Mouse (Mus musculus): ENCODE data around the gene Ccdc151. TPM values are rescaled to one million over a fixed set of nuclear protein-coding genes. Genes with fewer than 3 reads are reported as not detected.

Ccdc151 gene
- polyA plus RNA-seq, 1 experiment from 2014 or later = 5.7 TPM

DNA sequence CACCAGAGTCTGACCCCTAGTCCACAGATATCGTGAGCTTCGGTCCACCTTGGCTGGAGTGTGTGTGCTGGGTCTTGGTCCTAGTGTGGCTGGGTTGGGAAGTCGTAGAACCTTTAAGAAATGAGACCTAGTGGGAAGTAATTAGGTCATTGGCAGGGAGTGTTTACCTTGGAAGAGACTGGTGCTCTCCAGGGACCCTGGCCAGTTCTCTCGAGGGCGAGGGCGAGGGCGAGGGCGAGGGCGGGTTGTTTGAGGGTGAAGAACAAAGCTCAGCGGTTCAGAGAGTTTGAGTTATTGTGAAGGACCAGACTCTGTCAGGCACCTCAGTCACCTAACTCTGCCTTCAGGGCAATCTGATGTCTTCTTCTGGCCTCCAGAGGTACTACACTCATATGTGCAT, 35.4 kb upstream of the Ccdc151 start:
- H3K9ac ChIP-seq (ENCODE audit: low read depth, low read length) = no peak overlapping the region
- 85% methylated on average over 10 of the region's 10 CpGs for WGBS
- no peak overlapping the region for H3K4me3 ChIP-seq (ENCODE audit: low read depth, low read length)
- DNase-seq (ENCODE audit: low spot score) (no peak), ATAC-seq (ENCODE audit: low FRiP score) (no peak)
- peaks cover 5% of the 10 kb centered on the region; the same call in 1 of the 2 replicates for H3K36me3 ChIP-seq (ENCODE audit: control insufficient read depth, insufficient read depth, low read length)
- H3K9me3 ChIP-seq (ENCODE audit: control insufficient read depth, low read length) = no peaks in the 10 kb centered on the region
- peaks cover 9% of the 10 kb centered on the region for H3K4me1 ChIP-seq (replicated peaks; ENCODE audit: control insufficient read depth, insufficient read depth, low read length)
- H3K4me2 ChIP-seq (replicated peaks; ENCODE audit: low read depth, low read length) = no peak overlapping the region
- no peaks in the 10 kb centered on the region for H3K27me3 ChIP-seq (ENCODE audit: control insufficient read depth, insufficient read depth, low read length)
- no peak overlapping the region for H3K27ac ChIP-seq (ENCODE audit: low read depth, low read length)

DNA sequence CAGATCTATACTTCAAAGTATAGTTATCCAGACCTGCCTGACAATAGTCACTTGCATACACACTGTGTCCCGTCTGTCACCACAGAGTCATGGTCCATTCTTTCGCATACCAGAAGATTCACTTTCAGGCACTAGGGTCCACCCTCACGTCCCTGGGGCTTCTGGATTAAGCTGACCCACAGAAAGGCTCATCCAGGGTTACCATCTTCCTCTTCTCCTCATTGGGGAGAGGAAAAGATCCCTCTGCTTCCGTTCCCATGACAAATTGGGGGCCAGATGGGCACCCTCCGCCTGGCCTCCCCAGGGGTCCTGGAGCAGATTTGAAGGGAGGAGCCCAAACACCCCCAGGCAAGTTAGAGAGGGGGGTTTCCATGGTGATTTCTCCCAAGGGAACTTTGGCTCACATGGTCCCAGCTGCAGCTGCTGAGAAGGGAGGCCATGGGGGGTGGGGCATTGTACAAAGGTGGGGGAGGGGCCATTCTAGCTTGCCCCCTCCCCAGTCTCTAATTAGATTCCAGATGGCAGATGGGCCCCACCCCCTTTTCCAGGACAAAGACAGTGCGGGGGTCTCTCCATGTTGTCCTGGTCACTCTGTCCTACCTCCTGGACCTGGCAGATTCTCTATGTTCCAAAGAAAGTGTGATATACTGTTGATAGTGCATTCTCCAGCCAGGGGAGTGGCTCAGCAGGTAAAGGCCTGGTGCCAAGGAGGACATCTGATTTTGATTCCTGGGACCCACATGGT, 33.0 kb upstream of the Ccdc151 start:
- Histone ChIP-seq H3K27ac (ENCODE audit: low read depth, low read length) (peak overlapping the region; percentile 86), H3K4me2 (replicated peaks; ENCODE audit: low read depth, low read length) (no peak overlapping the region), H3K27me3 (ENCODE audit: control insufficient read depth, insufficient read depth, low read length) (no peaks in the 10 kb centered on the region), H3K4me1 (replicated peaks; ENCODE audit: control insufficient read depth, insufficient read depth, low read length) (peaks cover 9% of the 10 kb centered on the region), H3K36me3 (ENCODE audit: control insufficient read depth, insufficient read depth, low read length) (peaks cover 10% of the 10 kb centered on the region; the same call in 1 of the 2 replicates), H3K4me3 (ENCODE audit: low read depth, low read length) (no peak overlapping the region), H3K9ac (ENCODE audit: low read depth, low read length) (no peak overlapping the region), H3K9me3 (ENCODE audit: control insufficient read depth, low read length) (no peaks in the 10 kb centered on the region)
- DNase-seq (ENCODE audit: low spot score) (peak; percentile 78), ATAC-seq (ENCODE audit: low FRiP score) (peak; percentile 92)
- whole genome bisulfite sequencing = 26% methylated on average over 6 of the region's 6 CpGs

DNA sequence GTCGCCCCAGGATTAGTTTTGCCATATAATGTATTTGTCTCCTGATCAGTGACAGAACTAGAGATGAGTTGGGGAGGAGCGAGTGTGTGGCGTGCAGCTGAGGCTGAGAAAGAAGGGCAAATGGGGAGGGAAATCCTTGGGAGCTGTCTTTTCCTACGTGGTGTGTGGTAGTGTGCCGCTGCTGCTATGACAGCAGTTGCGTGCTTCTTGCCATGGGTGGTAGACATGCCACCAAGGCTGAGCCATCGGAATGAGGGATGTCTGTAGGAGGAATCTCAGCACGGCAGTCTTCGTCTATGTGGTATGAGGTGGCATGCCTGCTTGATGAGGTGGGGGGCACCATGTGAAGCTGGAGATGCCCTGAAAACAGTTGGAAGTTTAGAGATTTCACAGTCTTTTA, 28.0 kb upstream of the Ccdc151 start:
- H3K36me3 ChIP-seq (ENCODE audit: control insufficient read depth, insufficient read depth, low read length) = peaks cover 17% of the 10 kb centered on the region; the same call in 1 of the 2 replicates
- no peak overlapping the region for H3K27ac ChIP-seq (ENCODE audit: low read depth, low read length)
- 97% methylated on average over 9 of the region's 9 CpGs for WGBS
- H3K4me2 ChIP-seq (replicated peaks; ENCODE audit: low read depth, low read length) = no peak overlapping the region
- DNase-seq (ENCODE audit: low spot score) (no peak), ATAC-seq (ENCODE audit: low FRiP score) (no peak)
- no peaks in the 10 kb centered on the region for H3K9me3 ChIP-seq (ENCODE audit: control insufficient read depth, low read length)
- H3K27me3 ChIP-seq (ENCODE audit: control insufficient read depth, insufficient read depth, low read length) = no peaks in the 10 kb centered on the region
- H3K4me1 ChIP-seq (replicated peaks; ENCODE audit: control insufficient read depth, insufficient read depth, low read length) = peaks cover 8% of the 10 kb centered on the region; the same call in 1 of the 2 replicates
- no peak overlapping the region for H3K4me3 ChIP-seq (ENCODE audit: low read depth, low read length)
- H3K9ac ChIP-seq (ENCODE audit: low read depth, low read length) = no peak overlapping the region

- WGBS = 20% methylated on average over 7 of the region's 7 CpGs
- peaks cover 12% of the 10 kb centered on the region; the same call in 1 of the 2 replicates for H3K36me3 ChIP-seq (ENCODE audit: control insufficient read depth, insufficient read depth, low read length)
- H3K9ac ChIP-seq (ENCODE audit: low read depth, low read length) = no peak overlapping the region
- no peaks in the 10 kb centered on the region for H3K9me3 ChIP-seq (ENCODE audit: control insufficient read depth, low read length)
- H3K27ac ChIP-seq (ENCODE audit: low read depth, low read length) = peak overlapping the region; percentile 63; the same call in 1 of the 2 replicates
- peaks cover 8% of the 10 kb centered on the region; the same call in 1 of the 2 replicates for H3K4me1 ChIP-seq (replicated peaks; ENCODE audit: control insufficient read depth, insufficient read depth, low read length)
- ATAC-seq (ENCODE audit: low FRiP score) (peak; percentile 74), DNase-seq (ENCODE audit: low spot score) (peak; percentile 78)
- H3K4me2 ChIP-seq (replicated peaks; ENCODE audit: low read depth, low read length) = no peak overlapping the region
- H3K27me3 ChIP-seq (ENCODE audit: control insufficient read depth, insufficient read depth, low read length) = no peaks in the 10 kb centered on the region
- H3K4me3 ChIP-seq (ENCODE audit: low read depth, low read length) = no peak overlapping the region
Measured at GRCm38 (mm10) chr9:22028467-22028866, 26.0 kb upstream of the Ccdc151 start.

GRCm38 (mm10) chr9:22024592-22024991, 22.2 kb upstream of the Ccdc151 start:
- ATAC-seq (ENCODE audit: low FRiP score) (0 out of 2 replicates have a peak, but pooled peaks have one; percentile 11), DNase-seq (ENCODE audit: low spot score) (no peak)
- Histone ChIP-seq H3K9ac (ENCODE audit: low read depth, low read length) (no peak overlapping the region), H3K4me2 (replicated peaks; ENCODE audit: low read depth, low read length) (no peak overlapping the region), H3K27ac (ENCODE audit: low read depth, low read length) (no peak overlapping the region), H3K4me3 (ENCODE audit: low read depth, low read length) (no peak overlapping the region), H3K36me3 (ENCODE audit: control insufficient read depth, insufficient read depth, low read length) (peaks cover 10% of the 10 kb centered on the region; the same call in 1 of the 2 replicates), H3K27me3 (ENCODE audit: control insufficient read depth, insufficient read depth, low read length) (no peaks in the 10 kb centered on the region), H3K4me1 (replicated peaks; ENCODE audit: control insufficient read depth, insufficient read depth, low read length) (peaks cover 7% of the 10 kb centered on the region; the same call in 1 of the 2 replicates), H3K9me3 (ENCODE audit: control insufficient read depth, low read length) (no peaks in the 10 kb centered on the region)
- whole genome bisulfite sequencing = 35% methylated on average over 8 of the region's 8 CpGs

GRCm38 (mm10) chr9:22017208-22017825, 14.9 kb upstream of the Ccdc151 start:
- DNase-seq (ENCODE audit: low spot score) (no peak), ATAC-seq (ENCODE audit: low FRiP score) (no peak)
- Histone ChIP-seq H3K9me3 (ENCODE audit: control insufficient read depth, low read length) (no peaks in the 10 kb centered on the region), H3K9ac (ENCODE audit: low read depth, low read length) (no peak overlapping the region), H3K4me2 (replicated peaks; ENCODE audit: low read depth, low read length) (no peak overlapping the region), H3K27ac (ENCODE audit: low read depth, low read length) (no peak overlapping the region), H3K4me3 (ENCODE audit: low read depth, low read length) (no peak overlapping the region), H3K27me3 (ENCODE audit: control insufficient read depth, insufficient read depth, low read length) (no peaks in the 10 kb centered on the region), H3K4me1 (replicated peaks; ENCODE audit: control insufficient read depth, insufficient read depth, low read length) (0 out of 2 replicates have a peak, but pooled peaks cover 2% of the 10 kb centered on the region), H3K36me3 (ENCODE audit: control insufficient read depth, insufficient read depth, low read length) (peaks cover 13% of the 10 kb centered on the region; the same call in 1 of the 2 replicates)
- WGBS = 82% methylated on average over 7 of the region's 7 CpGs

DNA sequence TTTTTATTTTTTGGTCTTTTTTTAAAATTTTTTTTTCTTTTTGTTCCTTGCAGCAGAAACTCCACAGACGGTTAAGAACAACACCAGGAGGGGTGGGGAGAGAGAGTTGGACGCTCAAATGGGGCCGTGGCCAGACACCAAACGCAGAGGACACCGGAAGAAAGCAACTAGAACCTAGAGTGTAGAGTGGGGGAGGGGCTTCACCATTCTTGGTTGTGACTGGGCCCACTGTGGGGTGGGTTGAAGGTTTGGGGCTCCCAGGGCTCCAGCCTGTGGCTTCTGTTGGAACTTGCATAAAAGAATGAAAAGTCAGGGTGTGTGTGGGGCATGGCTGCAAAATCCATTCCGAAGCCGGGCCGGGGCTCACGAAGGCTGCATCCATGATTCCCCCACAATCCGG, 13.8 kb upstream of the Ccdc151 start:
- Histone ChIP-seq H3K27me3 (ENCODE audit: control insufficient read depth, insufficient read depth, low read length) (no peaks in the 10 kb centered on the region), H3K4me1 (replicated peaks; ENCODE audit: control insufficient read depth, insufficient read depth, low read length) (0 out of 2 replicates have a peak, but pooled peaks cover 2% of the 10 kb centered on the region), H3K36me3 (ENCODE audit: control insufficient read depth, insufficient read depth, low read length) (peaks cover 13% of the 10 kb centered on the region; the same call in 1 of the 2 replicates), H3K4me3 (ENCODE audit: low read depth, low read length) (no peak overlapping the region), H3K9me3 (ENCODE audit: control insufficient read depth, low read length) (no peaks in the 10 kb centered on the region), H3K9ac (ENCODE audit: low read depth, low read length) (no peak overlapping the region), H3K27ac (ENCODE audit: low read depth, low read length) (no peak overlapping the region), H3K4me2 (replicated peaks; ENCODE audit: low read depth, low read length) (no peak overlapping the region)
- 72% methylated on average over 10 of the region's 10 CpGs for WGBS
- no peak for ATAC-seq (ENCODE audit: low FRiP score)
- DNase-seq (ENCODE audit: low spot score) = no peak

DNA sequence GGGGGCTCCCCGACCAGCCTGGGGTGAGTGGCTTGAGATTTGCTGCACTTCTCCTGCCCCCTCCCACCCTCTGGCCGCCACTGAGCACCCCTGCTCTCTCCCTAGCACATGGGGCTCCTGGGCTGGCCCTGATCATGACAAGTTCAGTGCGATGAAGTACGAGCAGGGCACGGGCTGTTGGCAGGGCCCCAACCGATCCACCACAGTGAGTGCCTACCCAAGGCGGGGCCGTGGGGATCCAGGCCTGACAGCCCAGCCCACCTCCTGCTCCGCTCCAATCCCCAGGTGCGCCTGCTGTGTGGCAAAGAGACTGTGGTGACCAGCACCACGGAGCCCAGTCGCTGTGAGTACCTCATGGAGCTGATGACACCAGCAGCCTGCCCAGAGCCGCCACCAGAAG, 10.3 kb upstream of the Ccdc151 start:
- 89% methylated on average over 13 of the region's 13 CpGs for whole genome bisulfite sequencing
- no peak for DNase-seq (ENCODE audit: low spot score)
- H3K9ac ChIP-seq (ENCODE audit: low read depth, low read length) = no peak overlapping the region
- H3K4me3 ChIP-seq (ENCODE audit: low read depth, low read length) = no peak overlapping the region
- ATAC-seq (ENCODE audit: low FRiP score) = peak; percentile 22; the same call in 1 of the 2 replicates
- H3K36me3 ChIP-seq (ENCODE audit: control insufficient read depth, insufficient read depth, low read length) = peaks cover 19% of the 10 kb centered on the region
- no peaks in the 10 kb centered on the region for H3K27me3 ChIP-seq (ENCODE audit: control insufficient read depth, insufficient read depth, low read length)
- no peak overlapping the region for H3K27ac ChIP-seq (ENCODE audit: low read depth, low read length)
- no peaks in the 10 kb centered on the region for H3K9me3 ChIP-seq (ENCODE audit: control insufficient read depth, low read length)
- 0 out of 2 replicates have a peak, but pooled peaks cover 2% of the 10 kb centered on the region for H3K4me1 ChIP-seq (replicated peaks; ENCODE audit: control insufficient read depth, insufficient read depth, low read length)
- H3K4me2 ChIP-seq (replicated peaks; ENCODE audit: low read depth, low read length) = no peak overlapping the region
